Mouse (Mus musculus) liver, embryonic 16.5 days (tissue): ENCODE measurements around the gene Ccr8. TPM values are rescaled to one million over a fixed set of nuclear protein-coding genes. Genes with fewer than 3 reads are reported as not detected.

Source experiments
- ATAC-seq: fragments of 200-750 bp; cut with Nextera tagmentation; 2 replicates; pipeline ENCODE4 v1.8.0; 2017; ENCODE audit warnings: low read depth, mild to moderate bottlenecking, moderate number of reproducible peaks, moderate library complexity
- H3K27ac ChIP-seq: fragments of 300-500 bp; sonication (generic); 2 replicates; pipeline ENCODE4 v1.5.1; 2014; ENCODE audit warnings: mild to moderate bottlenecking, low read length
- H3K27me3 ChIP-seq: fragments of 300-500 bp; sonication (generic); 2 replicates; pipeline ENCODE4 v1.6.1; 2014; ENCODE audit warnings: low read depth, low read length, mixed read lengths; ENCODE audit not compliant: control insufficient read depth, insufficient read depth
- H3K36me3 ChIP-seq: fragments of 300-500 bp; sonication (generic); 2 replicates; pipeline ENCODE4 v1.6.1; 2014; ENCODE audit warnings: mild to moderate bottlenecking; ENCODE audit not compliant: control insufficient read depth, insufficient read depth
- H3K4me1 ChIP-seq: fragments of 300-500 bp; sonication (generic); 2 replicates; pipeline ENCODE4 v1.6.1; 2014; ENCODE audit warnings: low read depth, low read length, mixed read lengths; ENCODE audit not compliant: control insufficient read depth
- H3K4me2 ChIP-seq: fragments of 300-500 bp; sonication (generic); 2 replicates; pipeline ENCODE4 v1.6.1; 2014; ENCODE audit warnings: low read depth, low read length, mixed read lengths
- H3K4me3 ChIP-seq: fragments of 300-500 bp; sonication (generic); 2 replicates; pipeline ENCODE4 v1.5.1; 2014; ENCODE audit warnings: low read depth, mild to moderate bottlenecking, low read length
- H3K9ac ChIP-seq: fragments of 300-500 bp; sonication (generic); 2 replicates; pipeline ENCODE4 v1.6.1; 2014; ENCODE audit warnings: low read depth, low read length
- H3K9me3 ChIP-seq: fragments of 300-500 bp; sonication (generic); replicated peaks from 2 replicates; pipeline ENCODE4 v1.6.1; 2016; ENCODE audit warnings: low read length; ENCODE audit not compliant: control insufficient read depth
- WGBS: fragments of 180-500 bp; shearing (Covaris S2); extraction: QIAGEN DNeasy Blood & Tissue Kit; methylation state at CpG from one replicate; pipeline ENCODE4 v1.1.7; 2014; ENCODE audit not compliant: insufficient replicate concordance; 5-methylcytosine and 5-hydroxymethylcytosine counted together
- polyA plus RNA-seq: library from polyadenylated mRNA; unstranded; fragments of >200 nt; fragmentation: Nextera tagmentation; extraction: Ambion mirVana; gene quantifications from 2 replicates; pipeline ENCODE4 v1.2.1, GENCODE M21; 2015

The Ccr8 gene
- polyA plus RNA-seq, 1 experiment from 2014 or later: not detected

DNA sequence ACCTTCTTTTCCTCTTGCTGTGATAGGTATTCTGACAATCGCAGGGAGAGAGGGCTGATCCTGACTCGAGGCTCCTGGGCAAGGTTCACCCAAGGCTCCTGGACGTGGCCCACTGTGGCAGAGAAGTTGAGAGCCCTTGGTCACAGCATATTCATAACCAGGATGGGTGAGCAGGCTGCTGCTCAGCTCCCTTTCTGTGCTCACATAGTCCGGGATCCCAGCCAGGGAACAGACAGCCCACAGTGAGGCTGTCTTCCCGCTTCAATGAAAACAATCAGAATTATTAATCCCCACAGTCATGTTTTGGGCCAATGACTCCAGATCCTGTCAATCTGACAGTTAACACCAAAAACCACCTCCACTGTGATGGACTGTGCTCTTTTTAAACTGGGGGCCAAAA lies 9.9 kb upstream of the Ccr8 start:
- no peak overlapping the region for H3K9ac ChIP-seq
- 69% methylated on average over 5 of the region's 5 CpGs for WGBS
- no peak overlapping the region for H3K4me2 ChIP-seq
- H3K4me3 ChIP-seq: no peak overlapping the region
- no peaks in the 10 kb centered on the region for H3K9me3 ChIP-seq
- no peak overlapping the region for H3K27ac ChIP-seq
- no peak for ATAC-seq
- no peaks in the 10 kb centered on the region for H3K27me3 ChIP-seq
- no peaks in the 10 kb centered on the region for H3K36me3 ChIP-seq
- H3K4me1 ChIP-seq: no peaks in the 10 kb centered on the region

DNA sequence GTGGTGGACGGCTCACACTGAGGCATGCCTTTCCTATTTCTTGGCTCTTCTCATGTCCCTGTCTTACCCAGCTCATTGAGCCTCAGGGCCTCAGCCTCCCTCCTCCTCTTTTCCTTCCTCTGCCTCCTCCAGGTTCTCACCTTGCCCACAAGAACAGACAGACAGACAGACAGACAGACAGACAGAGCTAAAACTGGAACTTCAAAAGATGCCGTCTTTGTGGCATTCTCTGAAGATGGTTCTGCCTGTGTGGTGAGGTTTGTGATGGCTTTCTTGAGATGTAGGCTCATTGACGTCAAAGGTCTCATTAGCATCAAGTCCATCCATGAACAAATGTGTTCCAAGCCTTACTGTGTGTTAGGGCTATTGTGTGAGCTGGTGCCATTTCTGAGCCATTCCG lies 9.2 kb upstream of the Ccr8 start:
- Histone ChIP-seq H3K36me3 (no peaks in the 10 kb centered on the region), H3K9me3 (no peaks in the 10 kb centered on the region), H3K9ac (no peak overlapping the region), H3K4me2 (no peak overlapping the region), H3K27ac (no peak overlapping the region), H3K4me1 (no peaks in the 10 kb centered on the region), H3K27me3 (no peaks in the 10 kb centered on the region), H3K4me3 (no peak overlapping the region)
- WGBS: 68% methylated on average over 4 of the region's 4 CpGs
- ATAC-seq: no peak

DNA sequence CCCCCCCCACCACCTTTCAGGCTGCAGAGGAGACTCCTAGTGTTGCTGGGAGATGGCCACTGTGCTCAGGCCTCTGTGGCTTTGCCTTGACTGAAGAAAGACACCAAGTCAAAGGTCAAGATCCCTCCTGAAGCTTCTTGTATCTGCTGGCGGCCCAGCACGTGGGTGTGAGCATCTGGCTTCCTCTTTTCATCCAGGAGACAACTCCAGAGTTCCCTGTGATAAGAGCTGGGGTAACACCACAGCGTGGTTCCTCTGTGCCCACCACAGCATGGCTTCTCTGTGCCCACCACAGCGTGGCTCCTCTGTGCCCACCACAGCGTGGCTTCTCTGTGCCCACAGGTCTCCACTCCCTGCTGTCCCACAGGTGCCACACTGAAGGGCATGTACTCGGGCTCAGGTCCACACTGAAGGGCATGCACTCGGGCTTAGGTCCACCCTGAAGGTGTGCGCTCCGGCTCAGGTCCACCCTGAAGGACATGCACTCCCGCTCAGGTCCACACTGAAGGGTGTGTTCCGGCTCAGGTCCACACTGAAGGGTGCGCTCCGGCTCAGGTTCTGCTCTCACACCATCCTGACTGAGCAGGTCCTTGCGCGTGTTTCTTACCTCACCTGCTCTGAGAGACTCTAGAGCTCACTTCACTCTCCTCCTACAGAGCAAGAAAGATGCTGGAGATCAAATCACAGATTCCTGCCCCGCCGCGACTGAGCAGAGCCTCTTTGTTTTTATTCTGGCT lies 8.6 kb upstream of the Ccr8 start:
- Histone ChIP-seq H3K27me3 (no peaks in the 10 kb centered on the region), H3K27ac (no peak overlapping the region), H3K4me2 (no peak overlapping the region), H3K4me3 (no peak overlapping the region), H3K9me3 (no peaks in the 10 kb centered on the region), H3K36me3 (no peaks in the 10 kb centered on the region), H3K4me1 (no peaks in the 10 kb centered on the region), H3K9ac (no peak overlapping the region)
- WGBS: 58% methylated on average over 18 of the region's 18 CpGs
- ATAC-seq: no peak

DNA sequence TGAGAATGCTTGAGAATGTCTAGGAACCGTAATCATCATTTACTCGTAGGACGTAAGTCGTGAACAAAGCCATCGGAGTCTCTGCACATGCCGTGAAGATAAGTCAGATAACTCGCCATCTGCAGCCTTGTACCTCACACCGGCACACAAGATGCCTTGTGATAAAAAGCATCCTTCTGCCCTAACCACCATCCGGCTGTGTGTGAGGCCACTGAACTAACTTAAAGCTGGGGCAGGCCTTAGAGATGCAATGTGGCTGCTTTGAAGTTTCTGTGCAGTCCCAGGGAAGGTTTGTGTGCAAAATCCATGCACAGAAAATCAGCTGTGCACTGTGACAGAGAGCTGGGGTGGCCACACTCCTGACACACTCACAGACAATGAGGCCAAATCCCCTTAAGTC lies 7.5 kb upstream of the Ccr8 start:
- Histone ChIP-seq H3K27ac (no peak overlapping the region), H3K9ac (no peak overlapping the region), H3K4me3 (no peak overlapping the region), H3K27me3 (no peaks in the 10 kb centered on the region), H3K9me3 (no peaks in the 10 kb centered on the region), H3K36me3 (no peaks in the 10 kb centered on the region), H3K4me2 (no peak overlapping the region), H3K4me1 (no peaks in the 10 kb centered on the region)
- 58% methylated on average over 9 of the region's 9 CpGs for WGBS
- no peak for ATAC-seq

DNA sequence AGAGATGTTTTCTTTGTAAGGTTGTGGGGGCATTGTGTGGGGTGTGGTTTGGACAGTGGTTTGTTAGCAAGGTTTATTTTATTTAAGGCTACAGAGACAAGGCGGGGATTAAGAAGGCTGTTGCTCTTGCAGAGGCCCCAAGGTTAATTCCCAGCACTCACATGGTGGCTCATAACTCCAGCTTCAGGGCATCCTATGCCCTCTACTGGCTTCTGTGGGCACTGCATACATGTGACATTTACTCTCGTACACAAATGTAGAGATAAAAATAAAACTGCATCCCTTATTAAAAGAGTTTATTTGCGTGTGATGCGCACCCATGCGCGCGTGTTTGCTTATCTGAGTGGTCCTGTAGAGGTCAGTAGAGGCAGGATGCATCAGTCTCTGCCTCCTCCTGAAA lies 2.8 kb upstream of the Ccr8 start:
- no peak overlapping the region for H3K9ac ChIP-seq
- H3K27ac ChIP-seq: no peak overlapping the region
- H3K4me3 ChIP-seq: no peak overlapping the region
- no peaks in the 10 kb centered on the region for H3K4me1 ChIP-seq
- 68% methylated on average over 7 of the region's 7 CpGs for WGBS
- ATAC-seq: no peak
- H3K9me3 ChIP-seq: no peaks in the 10 kb centered on the region
- no peaks in the 10 kb centered on the region for H3K27me3 ChIP-seq
- H3K4me2 ChIP-seq: no peak overlapping the region
- H3K36me3 ChIP-seq: no peaks in the 10 kb centered on the region

DNA sequence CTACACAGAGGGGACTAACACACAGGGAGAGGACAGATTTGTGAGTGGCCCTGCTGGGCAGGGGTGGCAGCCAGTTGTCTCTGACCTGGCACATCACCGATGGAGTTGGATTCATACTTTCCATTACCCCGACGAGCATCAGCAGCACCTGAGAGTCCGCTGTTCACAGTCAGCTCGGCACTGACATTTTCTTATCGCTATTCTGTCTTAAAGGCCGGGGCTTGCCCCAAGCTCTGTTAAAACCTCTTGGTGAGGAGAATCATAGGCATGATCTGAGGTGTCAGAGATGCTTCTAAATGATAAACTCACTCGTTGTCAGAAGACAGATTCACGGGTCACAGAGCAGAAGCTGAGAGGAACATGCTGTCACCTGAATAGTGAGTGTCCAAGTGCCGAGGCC lies 828 bp upstream of the Ccr8 start:
- no peaks in the 10 kb centered on the region for H3K9me3 ChIP-seq
- WGBS: 68% methylated on average over 10 of the region's 10 CpGs
- H3K36me3 ChIP-seq: no peaks in the 10 kb centered on the region
- ATAC-seq: no peak
- H3K4me3 ChIP-seq: no peak overlapping the region
- H3K4me2 ChIP-seq: no peak overlapping the region
- H3K27ac ChIP-seq: no peak overlapping the region
- no peak overlapping the region for H3K9ac ChIP-seq
- no peaks in the 10 kb centered on the region for H3K27me3 ChIP-seq
- H3K4me1 ChIP-seq: no peaks in the 10 kb centered on the region

DNA sequence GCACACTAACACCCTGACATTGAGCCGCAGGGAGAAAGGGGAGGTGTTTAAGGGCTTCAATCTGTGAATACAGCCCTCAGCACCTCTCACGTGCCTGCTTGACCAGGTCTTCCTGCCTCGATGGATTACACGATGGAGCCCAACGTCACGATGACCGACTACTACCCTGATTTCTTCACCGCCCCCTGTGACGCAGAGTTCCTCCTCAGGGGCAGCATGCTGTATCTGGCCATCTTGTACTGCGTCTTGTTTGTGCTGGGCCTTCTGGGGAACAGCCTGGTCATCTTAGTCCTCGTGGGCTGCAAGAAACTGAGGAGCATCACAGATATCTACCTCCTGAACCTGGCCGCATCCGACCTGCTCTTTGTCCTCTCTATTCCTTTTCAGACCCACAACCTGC lies 1.8 kb downstream of the Ccr8 start:
- Histone ChIP-seq H3K27ac (no peak overlapping the region), H3K4me2 (no peak overlapping the region), H3K9me3 (no peaks in the 10 kb centered on the region), H3K4me3 (no peak overlapping the region), H3K4me1 (no peaks in the 10 kb centered on the region), H3K9ac (no peak overlapping the region), H3K27me3 (no peaks in the 10 kb centered on the region), H3K36me3 (no peaks in the 10 kb centered on the region)
- ATAC-seq: no peak
- WGBS: 71% methylated on average over 13 of the region's 13 CpGs

DNA sequence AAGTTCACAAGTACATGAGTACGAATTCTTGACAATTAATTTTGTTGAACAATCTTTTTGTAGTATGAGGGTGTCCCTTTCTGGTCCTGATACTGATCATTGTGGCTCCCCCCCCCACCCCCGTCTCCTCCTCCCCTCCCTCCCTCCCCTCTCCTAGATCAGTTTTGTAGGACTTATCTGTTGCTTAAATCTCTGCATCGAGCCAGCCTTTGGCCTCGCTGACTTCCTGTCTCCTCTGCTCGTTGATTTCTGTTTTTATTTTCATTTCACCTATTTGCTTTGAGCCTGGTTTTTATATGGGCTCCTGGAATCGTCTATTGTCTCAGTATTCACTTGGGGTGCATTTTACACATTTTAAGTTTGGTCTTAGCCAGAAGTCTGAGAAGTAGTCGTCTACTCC lies 4.0 kb downstream of the Ccr8 start:
- Histone ChIP-seq H3K27ac (no peak overlapping the region), H3K9me3 (no peaks in the 10 kb centered on the region), H3K36me3 (no peaks in the 10 kb centered on the region), H3K9ac (no peak overlapping the region), H3K4me2 (no peak overlapping the region), H3K4me3 (no peak overlapping the region), H3K4me1 (no peaks in the 10 kb centered on the region), H3K27me3 (no peaks in the 10 kb centered on the region)
- ATAC-seq: no peak
- WGBS: 21% methylated on average over 7 of the region's 7 CpGs

DNA sequence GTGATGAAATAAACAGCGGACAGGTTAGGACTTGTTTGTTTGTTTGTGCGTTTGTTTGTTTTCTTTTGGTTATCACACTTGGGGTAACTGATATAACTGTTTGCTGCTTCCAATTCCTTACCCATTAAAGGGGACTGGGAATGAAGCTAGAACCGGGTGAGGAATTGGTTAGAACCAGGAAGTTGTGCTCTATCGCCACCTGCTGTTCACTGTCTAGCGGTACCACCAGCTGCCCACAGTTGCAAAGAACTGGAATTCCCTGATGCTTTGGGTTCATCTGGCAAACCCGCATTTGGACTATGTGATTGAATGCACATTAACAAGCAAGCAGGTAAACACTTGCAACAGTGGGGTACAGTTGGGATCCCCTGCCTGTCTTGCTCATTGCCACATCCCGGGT lies 6.8 kb downstream of the Ccr8 start:
- 16% methylated on average over 7 of the region's 7 CpGs for WGBS
- no peak for ATAC-seq
- no peak overlapping the region for H3K9ac ChIP-seq
- H3K4me2 ChIP-seq: no peak overlapping the region
- no peaks in the 10 kb centered on the region for H3K4me1 ChIP-seq
- H3K27me3 ChIP-seq: no peaks in the 10 kb centered on the region
- H3K36me3 ChIP-seq: no peaks in the 10 kb centered on the region
- no peak overlapping the region for H3K27ac ChIP-seq
- H3K9me3 ChIP-seq: no peaks in the 10 kb centered on the region; the same call in 1 of the 2 replicates
- no peak overlapping the region for H3K4me3 ChIP-seq
